Mouse (Mus musculus) forebrain, embryonic 11.5 days (tissue): Measurements from ENCODE around the gene H2-T24. TPM values are rescaled to one million over a fixed set of nuclear protein-coding genes. Genes with fewer than 3 reads are reported as not detected.
"Not testable (repeated sequence)": the region's sequence is repeated elsewhere in the genome, so short reads cannot be mapped to it uniquely, and the experiment has no call there.

ENCODE experiments used
- ATAC-seq: fragments of 200-750 bp; cut with Nextera tagmentation; replicated peaks from 2 replicates; pipeline ENCODE4 v1.8.0; 2017; ENCODE audit warnings: moderate TSS enrichment; ENCODE audit not compliant: low FRiP score
- DNase-seq: peaks from one replicate; pipeline ENCODE4 v3.0.0-alpha.2; 2017; ENCODE audit warnings: low spot score
- H3K27ac ChIP-seq: fragments of 300-500 bp; sonication (generic); 2 replicates; pipeline ENCODE4 v1.5.1; 2014; ENCODE audit warnings: low read depth, low read length
- H3K27me3 ChIP-seq: fragments of 300-500 bp; sonication (generic); 2 replicates; pipeline ENCODE4 v1.6.1; 2014; ENCODE audit warnings: mild to moderate bottlenecking, low read length, mixed read lengths; ENCODE audit not compliant: control insufficient read depth, insufficient read depth
- H3K36me3 ChIP-seq: fragments of 300-500 bp; sonication (generic); 2 replicates; pipeline ENCODE4 v1.6.1; 2014; ENCODE audit warnings: mild to moderate bottlenecking, low read length, moderate library complexity, mixed read lengths; ENCODE audit not compliant: control insufficient read depth, insufficient read depth
- H3K4me1 ChIP-seq: fragments of 300-500 bp; sonication (generic); replicated peaks from 2 replicates; pipeline ENCODE4 v1.6.1; 2014; ENCODE audit warnings: low read length, mixed read lengths; ENCODE audit not compliant: control insufficient read depth, insufficient read depth
- H3K4me2 ChIP-seq: fragments of 300-500 bp; sonication (generic); 2 replicates; pipeline ENCODE4 v1.6.1; 2014; ENCODE audit warnings: low read depth, mild to moderate bottlenecking, low read length, moderate library complexity, mixed read lengths; ENCODE audit not compliant: severe bottlenecking
- H3K4me3 ChIP-seq: fragments of 300-500 bp; sonication (generic); 2 replicates; pipeline ENCODE4 v1.5.1; 2014; ENCODE audit warnings: low read depth, low read length
- H3K9ac ChIP-seq: fragments of 300-500 bp; sonication (generic); 2 replicates; pipeline ENCODE4 v1.6.1; 2014; ENCODE audit warnings: low read length
- H3K9me3 ChIP-seq: fragments of 300-500 bp; sonication (generic); 2 replicates; pipeline ENCODE4 v1.6.1; 2016; ENCODE audit warnings: low read length, mixed read lengths; ENCODE audit not compliant: control insufficient read depth
- WGBS: fragments of 180-500 bp; shearing (Covaris S2); extraction: QIAGEN DNeasy Blood & Tissue Kit; methylation state at CpG from one replicate; pipeline ENCODE4 v1.1.7; 2014; 5-methylcytosine and 5-hydroxymethylcytosine counted together
- polyA plus RNA-seq: library from polyadenylated mRNA; unstranded; fragments of >200 nt; fragmentation: Nextera tagmentation; extraction: Ambion mirVana; gene quantifications from 2 replicates; pipeline ENCODE4 v1.2.1, GENCODE M21; 2014

H2-T24 gene
- polyA plus RNA-seq = 3.5 and 4.3 TPM in 2 replicates

DNA sequence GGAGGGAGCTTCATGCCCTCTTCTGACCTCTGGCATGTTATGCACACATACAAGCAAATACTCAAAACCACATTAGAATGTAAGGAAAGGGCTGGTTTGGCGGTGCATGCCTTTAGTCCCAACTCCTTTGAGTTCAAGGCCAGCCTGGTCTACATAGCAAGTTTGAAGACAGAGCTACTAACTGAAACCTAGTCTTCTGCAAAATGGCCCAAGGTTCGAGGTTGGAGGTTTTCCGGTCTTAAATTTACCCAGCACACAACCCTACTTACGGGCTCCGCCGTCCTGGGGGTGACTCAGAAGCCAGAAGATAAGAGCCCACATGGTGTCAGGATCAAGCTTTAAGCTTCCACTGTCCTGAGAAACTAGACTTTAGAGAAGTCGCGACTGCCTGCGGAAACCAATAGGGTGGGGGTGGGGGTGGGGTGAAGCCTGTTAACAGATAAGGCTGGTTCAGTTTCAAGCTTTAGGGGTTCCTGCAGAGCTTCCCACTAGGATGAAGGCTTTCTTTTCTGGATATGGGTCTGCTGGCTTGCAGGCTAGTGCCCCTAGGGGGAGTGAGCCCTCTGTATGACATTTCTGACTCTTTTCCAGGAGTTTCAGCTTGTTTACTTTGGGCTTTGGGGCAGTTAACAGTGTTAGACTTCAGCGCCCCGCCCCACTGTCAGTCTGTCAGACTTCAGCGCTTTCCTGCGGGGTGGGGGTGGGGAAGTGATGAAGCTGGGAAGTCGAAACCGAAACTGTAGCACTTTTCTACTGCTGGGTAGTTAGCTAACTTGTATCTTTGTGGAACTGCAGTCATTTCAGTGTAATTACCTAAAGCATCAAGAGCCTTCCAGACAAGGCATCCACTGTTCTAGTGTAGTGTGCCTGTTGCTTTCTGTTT is at the start of gene H2-T24:
TSS of gene H2-T24 (minus strand) at position 370 of the 883 bp plus-strand sequence.
- 41% methylated on average over 15 of the region's 15 CpGs for WGBS

DNA sequence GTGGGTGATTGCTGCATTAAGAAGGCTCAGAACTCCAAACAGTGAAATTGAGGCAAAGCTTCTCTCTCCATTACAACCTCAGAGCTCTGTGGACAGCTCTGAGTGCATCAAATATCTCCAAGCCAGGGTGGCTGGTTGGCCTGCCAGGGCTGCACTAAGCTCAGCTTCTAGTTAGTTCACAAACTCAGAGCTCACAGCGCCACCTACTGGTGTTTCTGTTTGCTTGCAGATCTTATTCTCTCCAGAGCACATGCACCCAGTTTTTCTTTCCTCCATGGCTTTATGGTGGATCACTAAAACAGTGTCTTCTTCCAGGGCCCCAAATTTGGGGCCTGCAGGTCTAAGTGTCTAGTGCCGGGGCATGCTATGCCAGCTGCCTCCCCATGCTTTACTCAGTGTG is 40.5 kb upstream of the H2-T24 start:
- no peak overlapping the region for H3K27ac ChIP-seq
- H3K4me3 ChIP-seq = no peak overlapping the region
- H3K4me2 ChIP-seq = no peak overlapping the region
- no peaks in the 10 kb centered on the region for H3K36me3 ChIP-seq
- no peaks in the 10 kb centered on the region for H3K27me3 ChIP-seq
- DNase-seq = peak; percentile 84
- no peaks in the 10 kb centered on the region for H3K4me1 ChIP-seq
- ATAC-seq = no peak
- H3K9ac ChIP-seq = no peak overlapping the region
- H3K9me3 ChIP-seq = no peaks in the 10 kb centered on the region
- WGBS = 29% methylated on average over 2 of the region's 2 CpGs

More for the DNA sequence above, at the start of gene H2-T24:
- Histone ChIP-seq H3K9me3 (no peaks in the 10 kb centered on the region), H3K4me1 (no peaks in the 10 kb centered on the region), H3K36me3 (no peaks in the 10 kb centered on the region), H3K9ac (no peak within 1 kb of the TSS), H3K4me3 (no peak within 1 kb of the TSS), H3K27me3 (no peaks in the 10 kb centered on the region), H3K27ac (no peak within 1 kb of the TSS; the same call in 1 of the 2 replicates), H3K4me2 (no peak within 1 kb of the TSS)
- no peak for ATAC-seq
- DNase-seq = no peak

DNA sequence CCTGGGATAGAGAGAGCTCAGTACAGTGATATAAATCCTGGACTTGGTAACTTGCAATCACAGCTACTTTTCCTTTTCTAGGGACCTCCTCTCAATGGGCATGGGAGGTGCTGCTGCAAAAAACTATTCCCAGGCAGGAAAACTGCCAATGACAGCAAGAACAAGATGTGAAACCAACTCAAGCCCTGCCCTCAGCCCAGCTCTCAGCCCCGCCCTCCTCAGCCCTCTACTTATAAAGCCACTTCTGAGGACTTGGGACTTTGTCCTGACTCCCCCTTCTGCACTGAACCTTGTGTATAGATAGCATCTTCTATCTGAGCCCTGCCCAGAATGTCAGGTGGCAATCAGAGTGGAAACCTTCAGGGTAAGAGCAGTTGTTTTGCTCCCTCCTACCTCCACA is 38.0 kb upstream of the H2-T24 start, which contains the start of gene Gm11127:
TSS of gene Gm11127 (minus strand) at position 10 of the 400 bp plus-strand sequence.
- not testable (repeated sequence) for H3K9me3 ChIP-seq, H3K27ac ChIP-seq, H3K4me2 ChIP-seq, H3K4me3 ChIP-seq, DNase-seq, H3K36me3 ChIP-seq, H3K27me3 ChIP-seq, ATAC-seq, H3K9ac ChIP-seq, H3K4me1 ChIP-seq
- WGBS = 80% methylated on average over 1 of the region's 1 CpGs

DNA sequence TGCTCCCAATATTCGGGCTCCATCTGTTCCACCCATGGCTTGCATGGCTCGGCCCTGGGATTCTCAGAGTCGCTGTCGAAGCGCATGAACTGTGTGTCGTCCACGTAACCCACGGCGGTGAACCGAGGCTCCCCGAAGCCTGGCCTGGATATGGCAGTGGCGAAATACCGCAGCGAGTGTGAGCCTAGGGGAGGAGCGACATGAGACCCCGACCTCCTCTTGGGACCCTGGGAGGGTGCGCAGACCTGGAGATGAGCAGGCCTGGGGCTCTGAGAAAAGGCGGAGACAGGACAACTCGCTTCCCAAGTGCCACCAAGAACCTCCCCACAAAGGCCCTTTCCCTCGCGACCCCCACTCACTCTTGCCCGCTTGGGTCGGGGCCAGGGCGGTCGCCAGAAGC is 37.6 kb upstream of the H2-T24 start:
- H3K4me1 ChIP-seq, ATAC-seq, DNase-seq, H3K27me3 ChIP-seq, H3K36me3 ChIP-seq, H3K9ac ChIP-seq, H3K27ac ChIP-seq, H3K4me3 ChIP-seq, H3K9me3 ChIP-seq, H3K4me2 ChIP-seq: not testable (repeated sequence)
- 90% methylated on average over 22 of the region's 25 CpGs for WGBS

DNA sequence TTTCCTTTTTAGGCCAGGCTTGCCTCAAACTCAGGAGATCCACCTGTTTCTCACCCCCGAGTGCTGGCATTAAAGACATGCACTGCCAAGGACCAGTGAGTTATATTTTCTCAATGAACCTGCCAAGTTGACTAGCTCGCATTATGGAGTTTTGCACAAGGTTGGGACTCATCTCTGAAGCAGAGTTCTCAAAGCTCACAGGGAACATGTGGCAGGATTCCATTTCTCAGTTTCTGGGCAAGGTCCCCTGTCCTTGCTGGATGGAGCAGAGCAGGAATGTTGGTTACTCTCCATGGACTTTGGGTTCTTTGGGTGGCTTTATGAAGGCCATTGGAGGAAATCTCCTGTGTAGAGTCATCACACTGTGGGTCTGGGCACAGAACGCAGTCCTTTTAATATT is 22.9 kb upstream of the H2-T24 start:
- Histone ChIP-seq H3K4me3 (no peak overlapping the region), H3K27ac (no peak overlapping the region), H3K4me2 (no peak overlapping the region; the same call in 1 of the 2 replicates), H3K27me3 (no peaks in the 10 kb centered on the region), H3K36me3 (no peaks in the 10 kb centered on the region), H3K9ac (no peak overlapping the region), H3K9me3 (no peaks in the 10 kb centered on the region), H3K4me1 (no peaks in the 10 kb centered on the region)
- 83% methylated on average over 3 of the region's 3 CpGs for WGBS
- DNase-seq = no peak
- ATAC-seq = no peak

DNA sequence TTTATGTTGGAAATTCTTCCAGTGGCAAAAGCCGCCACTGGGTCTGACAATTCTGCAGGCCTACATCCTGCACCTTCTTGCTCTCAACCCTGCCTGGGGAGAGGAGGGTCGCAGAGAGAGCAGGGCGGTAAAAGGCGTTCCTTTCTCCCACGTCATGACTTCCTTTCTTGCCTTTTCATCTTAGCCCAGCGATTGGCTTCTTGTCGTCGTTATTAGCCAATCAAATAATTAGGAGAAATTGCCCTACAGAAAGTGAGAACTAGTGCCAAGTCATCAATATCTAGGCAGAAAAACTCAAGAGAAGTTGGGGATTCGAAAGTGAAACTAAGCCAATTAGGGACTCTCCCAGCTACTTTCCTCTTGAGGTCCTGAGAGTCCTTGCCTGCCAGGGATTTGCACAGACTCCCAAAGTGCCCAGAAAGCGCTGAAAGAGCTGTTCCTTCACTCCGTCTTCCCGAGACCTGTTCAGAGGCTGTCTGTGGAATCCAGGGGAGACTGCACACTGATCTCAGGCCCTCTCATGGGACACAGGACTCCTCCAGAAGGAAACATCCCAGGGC is 22.3 kb upstream of the H2-T24 start, which contains the start of the genes H2-T22 and Gm6034:
TSS of gene H2-T22 (minus strand) at position 138 of the 560 bp plus-strand sequence.
TSS of gene Gm6034 (plus strand) at position 352 of the 560 bp plus-strand sequence.
- H3K27ac ChIP-seq, H3K36me3 ChIP-seq, H3K27me3 ChIP-seq, H3K4me1 ChIP-seq, H3K9me3 ChIP-seq: not testable (repeated sequence)
- Histone ChIP-seq H3K4me2 (peak within 1 kb of the TSS; percentile 54), H3K9ac (peak within 1 kb of the TSS; percentile 39), H3K4me3 (peak within 1 kb of the TSS; percentile 24)
- ATAC-seq (peak; percentile 91), DNase-seq (peak; percentile 70)
- 2% methylated on average over 12 of the region's 12 CpGs for WGBS

DNA sequence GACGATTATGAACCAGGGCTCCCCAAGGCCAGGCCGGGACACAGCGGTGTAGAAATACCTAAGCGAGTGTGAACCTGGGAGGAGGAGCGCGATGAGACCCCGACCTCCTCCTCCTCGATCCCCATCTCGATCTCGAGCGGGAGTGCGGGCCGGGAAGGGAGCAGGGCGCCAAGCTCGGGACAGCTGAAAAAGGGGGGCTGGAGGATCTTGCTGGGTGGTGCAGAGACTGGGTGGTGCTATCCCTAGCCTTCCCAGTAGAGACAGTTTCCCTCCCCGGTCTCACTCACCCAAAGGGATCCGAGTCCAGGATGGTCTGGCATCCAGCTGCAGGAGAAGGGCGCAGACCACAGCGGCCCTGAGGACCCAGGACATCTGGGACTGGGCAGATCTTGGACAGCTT is 21.7 kb upstream of the H2-T24 start:
- H3K36me3 ChIP-seq, H3K9me3 ChIP-seq, H3K27ac ChIP-seq, DNase-seq, H3K4me1 ChIP-seq, H3K27me3 ChIP-seq: not testable (repeated sequence)
- Histone ChIP-seq H3K4me2 (peak overlapping the region; percentile 54), H3K9ac (peak overlapping the region; percentile 39), H3K4me3 (peak overlapping the region; percentile 24)
- 1% methylated on average over 19 of the region's 19 CpGs for WGBS
- peak; percentile 33; the same call in 1 of the 2 replicates for ATAC-seq

DNA sequence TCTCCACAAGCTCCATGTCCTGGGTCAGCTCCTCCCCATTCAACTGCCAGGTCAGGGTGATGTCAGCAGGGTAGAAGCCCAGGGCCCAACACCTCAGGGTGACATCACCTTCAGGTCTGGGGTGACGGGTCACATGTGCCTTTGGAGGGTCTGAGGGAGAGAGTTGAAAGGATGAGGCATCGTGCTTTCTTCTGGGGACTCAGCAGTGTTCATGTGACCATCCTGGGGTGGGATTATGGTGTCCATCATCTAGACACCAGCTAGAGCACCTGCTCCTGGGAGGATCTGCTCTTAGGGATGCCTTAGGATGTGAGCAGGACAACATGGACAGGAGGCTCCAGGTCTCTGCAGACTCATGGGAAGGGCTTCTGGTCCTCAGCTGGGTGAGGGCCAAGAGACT is 20.2 kb upstream of the H2-T24 start:
- not testable (repeated sequence) for H3K4me2 ChIP-seq, ATAC-seq, DNase-seq

More for the DNA sequence above, 20.2 kb upstream of the H2-T24 start:
- H3K9ac ChIP-seq, H3K36me3 ChIP-seq, H3K9me3 ChIP-seq, H3K4me3 ChIP-seq, H3K27me3 ChIP-seq, H3K4me1 ChIP-seq, H3K27ac ChIP-seq: not testable (repeated sequence)
- WGBS = 84% methylated on average over 2 of the region's 2 CpGs
